Mouse (Mus musculus) ES-Bruce4 (cell line): ENCODE measurements at regions not wholly inside any gene's neighbourhood (a gene's known extent, or its start where the extent isn't known, plus 50 kb on each side); places are given as distances from the start of the nearest gene placed in this dataset.

Source experiments
- CTCF ChIP-seq: IDR thresholded peaks from one replicate; pipeline ENCODE4 v1.8.1; 2011; ENCODE audit warnings: low read depth, low read length
- EP300 ChIP-seq: IDR thresholded peaks from 2 replicates; pipeline ENCODE4 v1.6.1; 2011; ENCODE audit warnings: low read depth, low read length; ENCODE audit not compliant: insufficient read depth

- TF ChIP-seq CTCF (no peak), EP300 (no peak)
These were observed 80.0 kb upstream of the Rap1b start for GRCm38 (mm10) chr10:117925611-117926555.
